Mouse (Mus musculus) embryonic fibroblast, embryonic 13.5 days (primary cell): ENCODE data around the gene Alox12b.

Experiments used
- CTCF ChIP-seq: IDR thresholded peaks from 2 replicates; pipeline ENCODE4 v1.5.1; 2011; ENCODE audit warnings: mild to moderate bottlenecking, control low read depth, low read length, moderate library complexity, borderline replicate concordance; ENCODE audit not compliant: insufficient read depth
- POLR2A ChIP-seq: IDR thresholded peaks from 2 replicates; pipeline ENCODE4 v1.6.1; 2011; ENCODE audit warnings: low read depth, mild to moderate bottlenecking, control low read depth, low read length, moderate library complexity

DNA sequence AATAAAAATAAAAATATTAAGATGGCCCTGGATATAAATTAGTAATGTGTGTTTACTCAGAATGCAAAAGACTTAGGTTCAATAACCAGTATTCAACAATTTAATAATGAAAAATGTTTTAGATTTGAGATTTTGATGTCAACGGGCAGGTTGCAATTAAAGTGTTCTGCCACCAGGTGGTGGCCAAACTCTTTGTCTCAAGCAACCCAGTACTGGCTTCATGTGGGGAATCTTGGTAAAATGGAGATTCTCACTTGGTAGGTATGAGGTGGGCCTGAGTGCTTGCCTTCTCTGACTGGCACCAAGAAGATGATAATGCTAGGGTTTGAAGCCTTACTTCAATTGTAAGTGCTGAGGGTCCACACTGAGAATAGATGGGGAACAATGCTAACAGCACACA, 36.1 kb downstream of the Alox12b start:
- TF ChIP-seq POLR2A, result no peak
- TF ChIP-seq CTCF, result no peak
